Comparison of ENCODE assay signal across 8 mouse cellular contexts in the genomic region with DNA sequence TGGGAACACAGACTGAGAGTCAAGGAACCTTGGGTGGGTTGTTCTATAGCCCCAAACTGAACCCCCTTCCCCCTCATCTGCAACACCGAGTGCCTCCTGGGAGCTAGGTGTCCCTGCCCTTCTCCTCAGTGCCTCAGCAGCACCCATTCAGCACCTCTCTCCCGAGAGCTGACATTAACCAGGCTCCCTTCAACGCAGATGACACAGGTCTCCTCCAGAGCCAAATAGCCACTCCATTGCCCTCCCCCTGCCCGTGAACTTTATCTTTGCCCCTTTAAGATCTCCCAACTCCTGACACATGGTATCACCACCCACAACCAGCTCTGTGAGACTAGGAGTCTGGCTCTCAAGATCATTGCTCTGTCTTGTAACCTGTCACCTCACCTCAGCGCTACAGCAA. TPM values are rescaled to one million over a fixed set of nuclear protein-coding genes. Genes with fewer than 3 reads are reported as not detected.
A peak's percentile ranks its signal among the peaks of the same experiment; 100 is the strongest.
DNase-seq lines count a peak whose midpoint lies in the region; ATAC-seq and TF ChIP-seq lines count a peak whose summit lies in the region.

No protein-coding gene starts in this region.

- no peaks in the 10 kb centered on the region for H3K27me3 ChIP-seq in lung, postnatal 0 days (replicated peaks; ENCODE audit: insufficient read depth, low read length)
- H3K27me3 ChIP-seq in heart, embryonic 15.5 days: peaks cover 8% of the 10 kb centered on the region; the same call in 1 of the 2 replicates
- no peaks in the 10 kb centered on the region for H3K27me3 ChIP-seq in limb, embryonic 14.5 days (ENCODE audit: control insufficient read depth, insufficient read depth, low read length)

- no peak overlapping the region for H3K9ac ChIP-seq in lung, postnatal 0 days (replicated peaks; ENCODE audit: low read depth)
- H3K9ac ChIP-seq in heart, embryonic 15.5 days: peak overlapping the region; percentile 88
- peak overlapping the region; percentile 76 for H3K9ac ChIP-seq in limb, embryonic 14.5 days (ENCODE audit: low read depth, low read length, severe bottlenecking)

- H3K4me3 ChIP-seq in lung, postnatal 0 days (ENCODE audit: low read depth, low read length): no peak overlapping the region
- H3K4me3 ChIP-seq in heart, embryonic 15.5 days: peak overlapping the region; percentile 73
- H3K4me3 ChIP-seq in limb, embryonic 14.5 days (replicated peaks; ENCODE audit: low read length): peak overlapping the region; percentile 67

- H3K9me3 ChIP-seq in lung, postnatal 0 days (ENCODE audit: low read length): no peaks in the 10 kb centered on the region
- H3K9me3 ChIP-seq in heart, embryonic 15.5 days (replicated peaks): no peaks in the 10 kb centered on the region
- H3K9me3 ChIP-seq in limb, embryonic 14.5 days (ENCODE audit: control insufficient read depth, low read length): no peaks in the 10 kb centered on the region

- no peak for DNase-seq in lung, postnatal 0 days (ENCODE audit: low spot score)
- DNase-seq in lung, adult 18-20 months: no peak
- no peak for DNase-seq in limb, embryonic 14.5 days (ENCODE audit: low spot score)
- DNase-seq in adrenal gland, postnatal 25 days: no peak
- no peak for DNase-seq in frontal cortex, postnatal 36 days (ENCODE audit: low spot score in 2 of 2)
- no peak for DNase-seq in adrenal gland, postnatal 36 days
- DNase-seq in adrenal gland, adult 2 months: no peak

- TF ChIP-seq POLR2A in limb, embryonic 14.5 days (IDR thresholded peaks at IDR 0.05; ENCODE audit: borderline replicate concordance, extremely low read depth, insufficient read depth, insufficient read length): no peak

- no peaks in the 10 kb centered on the region for H3K4me1 ChIP-seq in lung, postnatal 0 days (ENCODE audit: insufficient read depth, low read depth, low read length)
- peaks cover 40% of the 10 kb centered on the region for H3K4me1 ChIP-seq in heart, embryonic 15.5 days (replicated peaks)
- H3K4me1 ChIP-seq in limb, embryonic 14.5 days (ENCODE audit: control insufficient read depth, insufficient read depth, low read length): peaks cover 42% of the 10 kb centered on the region

- TF ChIP-seq CTCF in lung, postnatal 0 days (IDR thresholded peaks at IDR 0.05): no peak

- no peak for TF ChIP-seq EP300 in lung, postnatal 0 days (IDR thresholded peaks at IDR 0.05)

- no peak overlapping the region for H3K27ac ChIP-seq in lung, postnatal 0 days (ENCODE audit: low read length)
- peak overlapping the region; percentile 97 for H3K27ac ChIP-seq in heart, embryonic 15.5 days
- H3K27ac ChIP-seq in limb, embryonic 14.5 days (replicated peaks; ENCODE audit: low read depth, low read length): peak overlapping the region; percentile 83

- 17% methylated on average over 5 of the region's 5 CpGs for WGBS in lung, postnatal 0 days
- 6% methylated on average over 5 of the region's 5 CpGs for WGBS in heart, embryonic 15.5 days
- WGBS in limb, embryonic 14.5 days: 4% methylated on average over 5 of the region's 5 CpGs

- ATAC-seq in lung, postnatal 0 days: no peak
- peak; percentile 76 for ATAC-seq in heart, embryonic 15.5 days (replicated peaks; ENCODE audit: insufficient number of reproducible peaks, insufficient read depth, low FRiP score, low read depth)
- ATAC-seq in limb, embryonic 14.5 days (ENCODE audit: low FRiP score, low read depth): no peak

- peak overlapping the region; percentile 91; the same call in 1 of the 2 replicates for H3K4me2 ChIP-seq in lung, postnatal 0 days (replicated peaks; ENCODE audit: low read depth, low read length)
- peak overlapping the region; percentile 97 for H3K4me2 ChIP-seq in heart, embryonic 15.5 days
- peak overlapping the region; percentile 90 for H3K4me2 ChIP-seq in limb, embryonic 14.5 days (replicated peaks; ENCODE audit: low read depth, low read length, severe bottlenecking)

- no peaks in the 10 kb centered on the region for H3K36me3 ChIP-seq in lung, postnatal 0 days (ENCODE audit: insufficient read depth, low read length)
- H3K36me3 ChIP-seq in heart, embryonic 15.5 days: peaks cover 13% of the 10 kb centered on the region; the same call in 1 of the 2 replicates
- peaks cover 46% of the 10 kb centered on the region for H3K36me3 ChIP-seq in limb, embryonic 14.5 days (ENCODE audit: control insufficient read depth, insufficient read depth, low read length)

RNA-seq across cellular contexts. Expression of a gene that starts 0.8 kb away (rescaled TPM):
- 0.80 and 1.0 TPM in 2 replicates for polyA plus RNA-seq in lung, postnatal 0 days (2015; fragmentation: Nextera tagmentation; extraction: Ambion mirVana)
- 53.8 and 59.7 TPM in 2 replicates for polyA plus RNA-seq in heart, embryonic 15.5 days (2015; fragmentation: Nextera tagmentation; extraction: Ambion mirVana)
- 57.6 and 78.1 TPM in 2 replicates for polyA plus RNA-seq in limb, embryonic 14.5 days (2012; rRNA removed)
- polyA plus RNA-seq in limb, embryonic 14.5 days (2014; fragmentation: Nextera tagmentation; extraction: Ambion mirVana): 12.7 and 14.6 TPM in 2 replicates
- total RNA-seq in adrenal gland, postnatal 25 days (2021): 0.38 and 1.5 TPM in 2 replicates
- total RNA-seq in adrenal gland, postnatal 36 days (2021): 1 to 10 TPM in 1 of 2 experiments, under 1 TPM in 1; 0.66 to 1.1 TPM
- under 1 TPM; 0.52 to 0.69 TPM for total RNA-seq in adrenal gland, adult 2 months (2021)
- polyA plus RNA-seq in adrenal gland, adult 2 months (2012; rRNA removed): 0.77 and 1.3 TPM in 2 replicates

RNA-seq across cellular contexts. Expression of a gene that starts 10.3 kb away (rescaled TPM):
- 1.3 and 2.2 TPM in 2 replicates for polyA plus RNA-seq in lung, postnatal 0 days (2015; fragmentation: Nextera tagmentation; extraction: Ambion mirVana)
- polyA plus RNA-seq in heart, embryonic 15.5 days (2015; fragmentation: Nextera tagmentation; extraction: Ambion mirVana): 0.21 and 0.42 TPM in 2 replicates
- polyA plus RNA-seq in limb, embryonic 14.5 days (2012; rRNA removed): 4.5 and 4.7 TPM in 2 replicates
- 3.6 and 4.2 TPM in 2 replicates for polyA plus RNA-seq in limb, embryonic 14.5 days (2014; fragmentation: Nextera tagmentation; extraction: Ambion mirVana)
- total RNA-seq in adrenal gland, postnatal 25 days (2021): 0.05 and 0.76 TPM in 2 replicates
- under 1 TPM; 0.10 to 0.30 TPM for total RNA-seq in adrenal gland, postnatal 36 days (2021)
- total RNA-seq in adrenal gland, adult 2 months (2021): under 1 TPM; 0.32 to 0.66 TPM
- 0.19 and 0.28 TPM in 2 replicates for polyA plus RNA-seq in adrenal gland, adult 2 months (2012; rRNA removed)

RNA-seq across cellular contexts. Expression of a gene that starts 20.9 kb away (rescaled TPM):
- polyA plus RNA-seq in lung, postnatal 0 days (2015; fragmentation: Nextera tagmentation; extraction: Ambion mirVana): 13.8 and 14.3 TPM in 2 replicates
- polyA plus RNA-seq in heart, embryonic 15.5 days (2015; fragmentation: Nextera tagmentation; extraction: Ambion mirVana): 13.3 and 17.0 TPM in 2 replicates
- polyA plus RNA-seq in limb, embryonic 14.5 days (2012; rRNA removed): 19.0 and 25.1 TPM in 2 replicates
- 20.6 and 20.8 TPM in 2 replicates for polyA plus RNA-seq in limb, embryonic 14.5 days (2014; fragmentation: Nextera tagmentation; extraction: Ambion mirVana)
- total RNA-seq in adrenal gland, postnatal 25 days (2021): 12.5 and 12.9 TPM in 2 replicates
- total RNA-seq in adrenal gland, postnatal 36 days (2021): 1 to 10 TPM; 9.2 to 9.7 TPM
- total RNA-seq in adrenal gland, adult 2 months (2021): 10 to 100 TPM in 1 of 2 experiments, 1 to 10 TPM in 1; 8.4 to 12.0 TPM
- 14.8 and 16.1 TPM in 2 replicates for polyA plus RNA-seq in adrenal gland, adult 2 months (2012; rRNA removed)

RNA-seq across cellular contexts. Expression of a gene that starts 21.0 kb away (rescaled TPM):
- polyA plus RNA-seq in lung, postnatal 0 days (2015; fragmentation: Nextera tagmentation; extraction: Ambion mirVana): 39.8 and 50.6 TPM in 2 replicates
- polyA plus RNA-seq in heart, embryonic 15.5 days (2015; fragmentation: Nextera tagmentation; extraction: Ambion mirVana): 59.4 and 88.1 TPM in 2 replicates
- 173 and 200 TPM in 2 replicates for polyA plus RNA-seq in limb, embryonic 14.5 days (2012; rRNA removed)
- 138 and 155 TPM in 2 replicates for polyA plus RNA-seq in limb, embryonic 14.5 days (2014; fragmentation: Nextera tagmentation; extraction: Ambion mirVana)
- total RNA-seq in adrenal gland, postnatal 25 days (2021): 74.1 and 81.7 TPM in 2 replicates
- total RNA-seq in adrenal gland, postnatal 36 days (2021): 10 to 100 TPM; 63.3 to 64.7 TPM
- 10 to 100 TPM; 59.6 to 67.5 TPM for total RNA-seq in adrenal gland, adult 2 months (2021)
- 78.9 and 85.0 TPM in 2 replicates for polyA plus RNA-seq in adrenal gland, adult 2 months (2012; rRNA removed)

RNA-seq across cellular contexts. Expression of a gene that starts 46.6 kb away (rescaled TPM):
- 7.5 and 8.1 TPM in 2 replicates for polyA plus RNA-seq in lung, postnatal 0 days (2015; fragmentation: Nextera tagmentation; extraction: Ambion mirVana)
- polyA plus RNA-seq in heart, embryonic 15.5 days (2015; fragmentation: Nextera tagmentation; extraction: Ambion mirVana): 24.2 and 24.5 TPM in 2 replicates
- 17.9 and 20.6 TPM in 2 replicates for polyA plus RNA-seq in limb, embryonic 14.5 days (2012; rRNA removed)
- 9.1 and 10.4 TPM in 2 replicates for polyA plus RNA-seq in limb, embryonic 14.5 days (2014; fragmentation: Nextera tagmentation; extraction: Ambion mirVana)
- 34.0 and 38.0 TPM in 2 replicates for total RNA-seq in adrenal gland, postnatal 25 days (2021)
- total RNA-seq in adrenal gland, postnatal 36 days (2021): 10 to 100 TPM; 28.5 to 45.4 TPM
- total RNA-seq in adrenal gland, adult 2 months (2021): 10 to 100 TPM; 34.9 to 40.2 TPM
- 28.3 and 31.5 TPM in 2 replicates for polyA plus RNA-seq in adrenal gland, adult 2 months (2012; rRNA removed)
